Mouse (Mus musculus) forebrain, embryonic 12.5 days (tissue): ENCODE measurements around the gene Aatf. TPM values are rescaled to one million over a fixed set of nuclear protein-coding genes. Genes with fewer than 3 reads are reported as not detected.

Source experiments
- ATAC-seq: fragments of 200-750 bp; cut with Nextera tagmentation; 2 replicates; pipeline ENCODE4 v1.8.0; 2017; ENCODE audit warnings: moderate TSS enrichment; ENCODE audit not compliant: low FRiP score
- H3K27ac ChIP-seq: fragments of 300-500 bp; sonication (generic); 2 replicates; pipeline ENCODE4 v1.5.1; 2016; ENCODE audit warnings: mild to moderate bottlenecking
- H3K27me3 ChIP-seq: fragments of 300-500 bp; sonication (generic); 2 replicates; pipeline ENCODE4 v1.6.1; 2016; ENCODE audit warnings: mild to moderate bottlenecking
- H3K36me3 ChIP-seq: fragments of 300-500 bp; sonication (generic); replicated peaks from 2 replicates; pipeline ENCODE4 v1.6.1; 2016; ENCODE audit warnings: mild to moderate bottlenecking
- H3K4me1 ChIP-seq: fragments of 300-500 bp; sonication (generic); 2 replicates; pipeline ENCODE4 v1.6.1; 2016
- H3K4me2 ChIP-seq: fragments of 300-500 bp; sonication (generic); 2 replicates; pipeline ENCODE4 v1.6.1; 2016; ENCODE audit warnings: mild to moderate bottlenecking, moderate library complexity
- H3K4me3 ChIP-seq: fragments of 300-500 bp; sonication (generic); replicated peaks from 2 replicates; pipeline ENCODE4 v1.5.1; 2016; ENCODE audit warnings: mild to moderate bottlenecking
- H3K9ac ChIP-seq: fragments of 300-500 bp; sonication (generic); 2 replicates; pipeline ENCODE4 v1.6.1; 2016; ENCODE audit warnings: mild to moderate bottlenecking
- H3K9me3 ChIP-seq: fragments of 300-500 bp; sonication (generic); 2 replicates; pipeline ENCODE4 v1.6.1; 2016
- WGBS: fragments of 180-500 bp; shearing (Covaris S2); methylation state at CpG from one replicate; pipeline ENCODE4 v1.1.7; 2016; 5-methylcytosine and 5-hydroxymethylcytosine counted together
- polyA plus RNA-seq: library from polyadenylated mRNA; unstranded; fragments of >200 nt; fragmentation: Nextera tagmentation; extraction: Ambion mirVana; gene quantifications from 2 replicates; pipeline ENCODE4 v1.2.1, GENCODE M21; 2016

Aatf gene
- polyA plus RNA-seq: 53.4 and 63.4 TPM in 2 replicates

GRCm38 (mm10) chr11:84513171-84514116, at the start of gene Aatf:
TSS of gene Aatf (minus strand) at chr11:84513522.
- WGBS: under 1% methylated on average over 80 of the region's 80 CpGs
- Histone ChIP-seq H3K36me3 (peaks cover 20% of the 10 kb centered on the region), H3K9me3 (no peaks in the 10 kb centered on the region), H3K4me3 (peak within 1 kb of the TSS; percentile 73), H3K27ac (peak within 1 kb of the TSS; percentile 78), H3K9ac (peak within 1 kb of the TSS; percentile 76), H3K4me1 (peaks cover 18% of the 10 kb centered on the region), H3K27me3 (peaks cover 37% of the 10 kb centered on the region), H3K4me2 (peak within 1 kb of the TSS; percentile 88)
- ATAC-seq: peak; percentile 97

- Histone ChIP-seq H3K4me2 (peak overlapping the region; percentile 2; the same call in 1 of the 2 replicates), H3K9ac (0 out of 2 replicates have a peak overlapping the region, but pooled peaks have one; percentile 14), H3K27me3 (peaks cover 65% of the 10 kb centered on the region), H3K4me1 (peaks cover 24% of the 10 kb centered on the region), H3K27ac (0 out of 2 replicates have a peak overlapping the region, but pooled peaks have one; percentile 43), H3K4me3 (no peak overlapping the region), H3K36me3 (no peaks in the 10 kb centered on the region), H3K9me3 (no peaks in the 10 kb centered on the region)
- WGBS: 11% methylated on average over 9 of the region's 9 CpGs
- ATAC-seq: peak; percentile 51; the same call in 1 of the 2 replicates
Measured at GRCm38 (mm10) chr11:84562758-84563347, 49.5 kb upstream of the Aatf start.

- no peak for ATAC-seq
- Histone ChIP-seq H3K4me2 (no peak overlapping the region), H3K4me3 (no peak overlapping the region), H3K36me3 (no peaks in the 10 kb centered on the region), H3K27ac (no peak overlapping the region), H3K9me3 (no peaks in the 10 kb centered on the region), H3K27me3 (peaks cover 55% of the 10 kb centered on the region), H3K4me1 (peaks cover 18% of the 10 kb centered on the region), H3K9ac (no peak overlapping the region)
- whole genome bisulfite sequencing: 69% methylated on average over 5 of the region's 5 CpGs
Measured at GRCm38 (mm10) chr11:84561546-84561945, 48.2 kb upstream of the Aatf start.

GRCm38 (mm10) chr11:84553821-84554450, 40.6 kb upstream of the Aatf start:
- Histone ChIP-seq H3K4me2 (no peak overlapping the region), H3K9ac (no peak overlapping the region), H3K4me1 (peaks cover 5% of the 10 kb centered on the region), H3K36me3 (no peaks in the 10 kb centered on the region), H3K27ac (no peak overlapping the region), H3K4me3 (no peak overlapping the region), H3K9me3 (no peaks in the 10 kb centered on the region), H3K27me3 (peaks cover 52% of the 10 kb centered on the region)
- WGBS: 74% methylated on average over 14 of the region's 14 CpGs
- ATAC-seq: no peak

- Histone ChIP-seq H3K9me3 (no peaks in the 10 kb centered on the region), H3K27me3 (peaks cover 72% of the 10 kb centered on the region), H3K4me3 (no peak overlapping the region), H3K4me1 (peaks cover 16% of the 10 kb centered on the region), H3K9ac (no peak overlapping the region), H3K4me2 (no peak overlapping the region), H3K36me3 (no peaks in the 10 kb centered on the region), H3K27ac (no peak overlapping the region)
- ATAC-seq: no peak
- 86% methylated on average over 4 of the region's 4 CpGs for WGBS
Measured at GRCm38 (mm10) chr11:84551296-84551695, 38.0 kb upstream of the Aatf start.

GRCm38 (mm10) chr11:84549258-84549791, 36.0 kb upstream of the Aatf start:
- Histone ChIP-seq H3K27ac (no peak overlapping the region), H3K9ac (no peak overlapping the region), H3K27me3 (peaks cover 78% of the 10 kb centered on the region), H3K4me3 (no peak overlapping the region), H3K4me1 (peaks cover 16% of the 10 kb centered on the region), H3K9me3 (no peaks in the 10 kb centered on the region), H3K36me3 (no peaks in the 10 kb centered on the region), H3K4me2 (no peak overlapping the region)
- 36% methylated on average over 6 of the region's 6 CpGs for WGBS
- ATAC-seq: no peak

- Histone ChIP-seq H3K4me2 (no peak overlapping the region), H3K27ac (no peak overlapping the region), H3K27me3 (peaks cover 77% of the 10 kb centered on the region), H3K9ac (no peak overlapping the region), H3K4me3 (no peak overlapping the region), H3K9me3 (no peaks in the 10 kb centered on the region), H3K36me3 (no peaks in the 10 kb centered on the region), H3K4me1 (peaks cover 16% of the 10 kb centered on the region)
- no peak for ATAC-seq
- WGBS: 28% methylated on average over 2 of the region's 2 CpGs
Measured at GRCm38 (mm10) chr11:84548293-84548692, 35.0 kb upstream of the Aatf start.

- no peak overlapping the region for H3K27ac ChIP-seq
- no peak for ATAC-seq
- 16% methylated on average over 4 of the region's 4 CpGs for WGBS
- H3K4me1 ChIP-seq: peaks cover 8% of the 10 kb centered on the region
- no peak overlapping the region for H3K9ac ChIP-seq
- H3K27me3 ChIP-seq: peaks cover 86% of the 10 kb centered on the region
- H3K4me3 ChIP-seq: no peak overlapping the region
- no peaks in the 10 kb centered on the region for H3K36me3 ChIP-seq
- H3K9me3 ChIP-seq: no peaks in the 10 kb centered on the region
- H3K4me2 ChIP-seq: no peak overlapping the region
Measured at GRCm38 (mm10) chr11:84539981-84540380, 26.7 kb upstream of the Aatf start.

- H3K4me3 ChIP-seq: no peak overlapping the region
- H3K36me3 ChIP-seq: no peaks in the 10 kb centered on the region
- H3K27ac ChIP-seq: no peak overlapping the region
- ATAC-seq: no peak
- 9% methylated on average over 14 of the region's 14 CpGs for WGBS
- peaks cover 100% of the 10 kb centered on the region for H3K27me3 ChIP-seq
- peaks cover 33% of the 10 kb centered on the region for H3K4me1 ChIP-seq
- H3K9me3 ChIP-seq: no peaks in the 10 kb centered on the region
- H3K4me2 ChIP-seq: peak overlapping the region; percentile 36; the same call in 1 of the 2 replicates
- no peak overlapping the region for H3K9ac ChIP-seq
Measured at GRCm38 (mm10) chr11:84529797-84530703, 16.7 kb upstream of the Aatf start.

- peak overlapping the region; percentile 31; the same call in 1 of the 2 replicates for H3K27ac ChIP-seq
- WGBS: 1% methylated on average over 24 of the region's 24 CpGs
- no peak overlapping the region for H3K9ac ChIP-seq
- no peak for ATAC-seq
- H3K4me2 ChIP-seq: peak overlapping the region; percentile 36
- H3K4me1 ChIP-seq: peaks cover 41% of the 10 kb centered on the region
- no peaks in the 10 kb centered on the region for H3K36me3 ChIP-seq
- no peaks in the 10 kb centered on the region for H3K9me3 ChIP-seq
- peak overlapping the region; percentile 11; the same call in 1 of the 2 replicates for H3K4me3 ChIP-seq
- H3K27me3 ChIP-seq: peaks cover 100% of the 10 kb centered on the region
Measured at GRCm38 (mm10) chr11:84529143-84529755, 15.9 kb upstream of the Aatf start.
